Mouse (Mus musculus): ENCODE data around the gene Akap17b. TPM values are rescaled to one million over a fixed set of nuclear protein-coding genes. Genes with fewer than 3 reads are reported as not detected.

Akap17b gene
- polyA plus RNA-seq, 1 experiment = 0.64 TPM

- no peak for TF ChIP-seq POLR2A (IDR thresholded peaks at IDR 0.05; ENCODE audit: low read depth, low read length)
- no peak for TF ChIP-seq CTCF (conservative IDR thresholded peaks at IDR 0.05; ENCODE audit: insufficient read depth, insufficient read length, low read depth, low read length)
These were observed 17.1 kb downstream of the Akap17b start for GRCm38 (mm10) chrX:36628102-36628501.

GRCm38 (mm10) chrX:36609117-36609516, 36.1 kb downstream of the Akap17b start:
- H3K27ac ChIP-seq (ENCODE audit: insufficient read depth, low read depth, low read length) = no peak overlapping the region
- no peak for DNase-seq
- no peak overlapping the region for H3K4me3 ChIP-seq (ENCODE audit: insufficient read depth, low read depth, low read length)
- TF ChIP-seq POLR2A (IDR thresholded peaks at IDR 0.05; ENCODE audit: low read depth, low read length) = no peak
- TF ChIP-seq CTCF (conservative IDR thresholded peaks at IDR 0.05; ENCODE audit: insufficient read depth, insufficient read length, low read depth, low read length) = no peak
- WGBS = 91% methylated on average over 2 of the region's 2 CpGs
- H3K4me1 ChIP-seq (ENCODE audit: control insufficient read depth, insufficient read depth, low read length) = no peaks in the 10 kb centered on the region
- no peaks in the 10 kb centered on the region for H3K36me3 ChIP-seq (ENCODE audit: control insufficient read depth, insufficient read depth, low read length)
- no peaks in the 10 kb centered on the region for H3K27me3 ChIP-seq (replicated peaks; ENCODE audit: control insufficient read depth, insufficient read depth, low read length)

More at GRCm38 (mm10) chrX:36628102-36628501, 17.1 kb downstream of the Akap17b start:
- Histone ChIP-seq H3K4me1 (ENCODE audit: control insufficient read depth, insufficient read depth, low read length) (no peaks in the 10 kb centered on the region), H3K27ac (ENCODE audit: insufficient read depth, low read depth, low read length) (no peak overlapping the region), H3K36me3 (ENCODE audit: control insufficient read depth, insufficient read depth, low read length) (no peaks in the 10 kb centered on the region), H3K27me3 (replicated peaks; ENCODE audit: control insufficient read depth, insufficient read depth, low read length) (no peaks in the 10 kb centered on the region), H3K4me3 (ENCODE audit: insufficient read depth, low read depth, low read length) (no peak overlapping the region)
- 78% methylated on average over 3 of the region's 3 CpGs for WGBS
- DNase-seq = no peak

GRCm38 (mm10) chrX:36604040-36604439, 41.2 kb downstream of the Akap17b start:
- TF ChIP-seq POLR2A (IDR thresholded peaks at IDR 0.05; ENCODE audit: low read depth, low read length) = no peak
- WGBS = 81% methylated on average over 4 of the region's 4 CpGs
- no peak overlapping the region for H3K4me3 ChIP-seq (ENCODE audit: insufficient read depth, low read depth, low read length)
- H3K36me3 ChIP-seq (ENCODE audit: control insufficient read depth, insufficient read depth, low read length) = no peaks in the 10 kb centered on the region
- no peak overlapping the region for H3K27ac ChIP-seq (ENCODE audit: insufficient read depth, low read depth, low read length)
- no peaks in the 10 kb centered on the region for H3K27me3 ChIP-seq (replicated peaks; ENCODE audit: control insufficient read depth, insufficient read depth, low read length)
- DNase-seq = no peak
- no peaks in the 10 kb centered on the region for H3K4me1 ChIP-seq (ENCODE audit: control insufficient read depth, insufficient read depth, low read length)

GRCm38 (mm10) chrX:36602926-36603325, 42.3 kb downstream of the Akap17b start:
- Histone ChIP-seq H3K36me3 (ENCODE audit: control insufficient read depth, insufficient read depth, low read length) (no peaks in the 10 kb centered on the region), H3K4me1 (ENCODE audit: control insufficient read depth, insufficient read depth, low read length) (no peaks in the 10 kb centered on the region), H3K27ac (ENCODE audit: insufficient read depth, low read depth, low read length) (no peak overlapping the region), H3K27me3 (replicated peaks; ENCODE audit: control insufficient read depth, insufficient read depth, low read length) (no peaks in the 10 kb centered on the region), H3K4me3 (ENCODE audit: insufficient read depth, low read depth, low read length) (no peak overlapping the region)
- peak; percentile 56 for DNase-seq
- TF ChIP-seq POLR2A (IDR thresholded peaks at IDR 0.05; ENCODE audit: low read depth, low read length) (no peak), CTCF (conservative IDR thresholded peaks at IDR 0.05; ENCODE audit: insufficient read depth, insufficient read length, low read depth, low read length) (no peak)
- whole genome bisulfite sequencing = 23% methylated on average over 2 of the region's 2 CpGs

- no peak for DNase-seq
- 72% methylated on average over 8 of the region's 8 CpGs for WGBS
- Histone ChIP-seq H3K4me1 (ENCODE audit: control insufficient read depth, insufficient read depth, low read length) (no peaks in the 10 kb centered on the region; the same call in 1 of the 2 replicates), H3K4me3 (ENCODE audit: insufficient read depth, low read depth, low read length) (no peak overlapping the region), H3K27ac (ENCODE audit: insufficient read depth, low read depth, low read length) (no peak overlapping the region), H3K36me3 (ENCODE audit: control insufficient read depth, insufficient read depth, low read length) (no peaks in the 10 kb centered on the region), H3K27me3 (replicated peaks; ENCODE audit: control insufficient read depth, insufficient read depth, low read length) (no peaks in the 10 kb centered on the region)
- TF ChIP-seq CTCF (conservative IDR thresholded peaks at IDR 0.05; ENCODE audit: insufficient read depth, insufficient read length, low read depth, low read length) (no peak), POLR2A (IDR thresholded peaks at IDR 0.05; ENCODE audit: low read depth, low read length) (no peak)
These were observed 45.1 kb downstream of the Akap17b start for GRCm38 (mm10) chrX:36600066-36600465.

GRCm38 (mm10) chrX:36599656-36600055, 45.5 kb downstream of the Akap17b start:
- Histone ChIP-seq H3K4me1 (ENCODE audit: control insufficient read depth, insufficient read depth, low read length) (no peaks in the 10 kb centered on the region; the same call in 1 of the 2 replicates), H3K4me3 (ENCODE audit: insufficient read depth, low read depth, low read length) (no peak overlapping the region), H3K36me3 (ENCODE audit: control insufficient read depth, insufficient read depth, low read length) (no peaks in the 10 kb centered on the region), H3K27me3 (replicated peaks; ENCODE audit: control insufficient read depth, insufficient read depth, low read length) (no peaks in the 10 kb centered on the region), H3K27ac (ENCODE audit: insufficient read depth, low read depth, low read length) (no peak overlapping the region)
- no peak for TF ChIP-seq POLR2A (IDR thresholded peaks at IDR 0.05; ENCODE audit: low read depth, low read length)
- no peak for TF ChIP-seq CTCF (conservative IDR thresholded peaks at IDR 0.05; ENCODE audit: insufficient read depth, insufficient read length, low read depth, low read length)
- WGBS = 59% methylated on average over 3 of the region's 3 CpGs
- DNase-seq = no peak

GRCm38 (mm10) chrX:36598861-36599344, 46.3 kb downstream of the Akap17b start:
- TF ChIP-seq POLR2A (IDR thresholded peaks at IDR 0.05; ENCODE audit: low read depth, low read length) (no peak), CTCF (conservative IDR thresholded peaks at IDR 0.05; ENCODE audit: insufficient read depth, insufficient read length, low read depth, low read length) (no peak)
- H3K27ac ChIP-seq (ENCODE audit: insufficient read depth, low read depth, low read length) = no peak overlapping the region
- WGBS = 4% methylated on average over 14 of the region's 14 CpGs
- H3K36me3 ChIP-seq (ENCODE audit: control insufficient read depth, insufficient read depth, low read length) = no peaks in the 10 kb centered on the region
- H3K4me1 ChIP-seq (ENCODE audit: control insufficient read depth, insufficient read depth, low read length) = no peaks in the 10 kb centered on the region; the same call in 1 of the 2 replicates
- DNase-seq = peak; percentile 15
- no peaks in the 10 kb centered on the region for H3K27me3 ChIP-seq (replicated peaks; ENCODE audit: control insufficient read depth, insufficient read depth, low read length)
- peak overlapping the region; percentile 97 for H3K4me3 ChIP-seq (ENCODE audit: insufficient read depth, low read depth, low read length)

Measured in kidney, adult 2 months (tissue).